Mouse (Mus musculus): ENCODE measurements around the gene Fam219a. TPM values are rescaled to one million over a fixed set of nuclear protein-coding genes. Genes with fewer than 3 reads are reported as not detected.

Fam219a gene
- polyA plus RNA-seq, 1 experiment from 2014 or later: 1.5 TPM

- H3K36me3 ChIP-seq (ENCODE audit: control insufficient read depth, insufficient read depth): no peaks in the 10 kb centered on the region
- no peak for ATAC-seq (replicated peaks; ENCODE audit: extremely low read depth, insufficient read depth, low FRiP score)
- WGBS: 18% methylated on average over 6 of the region's 6 CpGs
- H3K4me1 ChIP-seq (ENCODE audit: control insufficient read depth, insufficient read depth, low read length): peaks cover 11% of the 10 kb centered on the region; the same call in 1 of the 2 replicates
- H3K4me3 ChIP-seq (ENCODE audit: low read length): no peak overlapping the region
- H3K4me2 ChIP-seq (ENCODE audit: low read depth, low read length): no peak overlapping the region
- H3K27me3 ChIP-seq (ENCODE audit: control insufficient read depth, insufficient read depth, low read length): no peaks in the 10 kb centered on the region
- no peak overlapping the region for H3K27ac ChIP-seq (ENCODE audit: low read length)
- no peak overlapping the region for H3K9ac ChIP-seq (ENCODE audit: low read length)
- H3K9me3 ChIP-seq (replicated peaks; ENCODE audit: control insufficient read depth, low read length): no peaks in the 10 kb centered on the region
These were observed 36.9 kb downstream of the Fam219a start for GRCm38 (mm10) chr4:41532420-41532819.

- Histone ChIP-seq H3K4me1 (ENCODE audit: control insufficient read depth, insufficient read depth, low read length) (peaks cover 11% of the 10 kb centered on the region; the same call in 1 of the 2 replicates), H3K27ac (ENCODE audit: low read length) (no peak overlapping the region), H3K36me3 (ENCODE audit: control insufficient read depth, insufficient read depth) (no peaks in the 10 kb centered on the region), H3K4me3 (ENCODE audit: low read length) (no peak overlapping the region), H3K4me2 (ENCODE audit: low read depth, low read length) (no peak overlapping the region), H3K9ac (ENCODE audit: low read length) (no peak overlapping the region), H3K9me3 (replicated peaks; ENCODE audit: control insufficient read depth, low read length) (no peaks in the 10 kb centered on the region), H3K27me3 (ENCODE audit: control insufficient read depth, insufficient read depth, low read length) (no peaks in the 10 kb centered on the region)
- 24% methylated on average over 8 of the region's 8 CpGs for WGBS
- no peak for ATAC-seq (replicated peaks; ENCODE audit: extremely low read depth, insufficient read depth, low FRiP score)
These were observed 41.3 kb downstream of the Fam219a start for GRCm38 (mm10) chr4:41527996-41528395.

- ATAC-seq (replicated peaks; ENCODE audit: extremely low read depth, insufficient read depth, low FRiP score): no peak
- Histone ChIP-seq H3K4me3 (ENCODE audit: low read length) (no peak overlapping the region), H3K9me3 (replicated peaks; ENCODE audit: control insufficient read depth, low read length) (no peaks in the 10 kb centered on the region), H3K9ac (ENCODE audit: low read length) (no peak overlapping the region), H3K36me3 (ENCODE audit: control insufficient read depth, insufficient read depth) (no peaks in the 10 kb centered on the region), H3K27me3 (ENCODE audit: control insufficient read depth, insufficient read depth, low read length) (peaks cover 4% of the 10 kb centered on the region), H3K27ac (ENCODE audit: low read length) (no peak overlapping the region), H3K4me2 (ENCODE audit: low read depth, low read length) (no peak overlapping the region), H3K4me1 (ENCODE audit: control insufficient read depth, insufficient read depth, low read length) (peaks cover 11% of the 10 kb centered on the region; the same call in 1 of the 2 replicates)
- 35% methylated on average over 13 of the region's 13 CpGs for whole genome bisulfite sequencing
These were observed 42.3 kb downstream of the Fam219a start for GRCm38 (mm10) chr4:41527076-41527475.

GRCm38 (mm10) chr4:41526553-41526952 lies 42.8 kb downstream of the Fam219a start:
- peaks cover 4% of the 10 kb centered on the region for H3K27me3 ChIP-seq (ENCODE audit: control insufficient read depth, insufficient read depth, low read length)
- H3K4me1 ChIP-seq (ENCODE audit: control insufficient read depth, insufficient read depth, low read length): peaks cover 11% of the 10 kb centered on the region; the same call in 1 of the 2 replicates
- H3K4me2 ChIP-seq (ENCODE audit: low read depth, low read length): no peak overlapping the region
- 61% methylated on average over 7 of the region's 7 CpGs for WGBS
- H3K4me3 ChIP-seq (ENCODE audit: low read length): no peak overlapping the region
- H3K9me3 ChIP-seq (replicated peaks; ENCODE audit: control insufficient read depth, low read length): no peaks in the 10 kb centered on the region
- no peak for ATAC-seq (replicated peaks; ENCODE audit: extremely low read depth, insufficient read depth, low FRiP score)
- H3K36me3 ChIP-seq (ENCODE audit: control insufficient read depth, insufficient read depth): no peaks in the 10 kb centered on the region
- no peak overlapping the region for H3K9ac ChIP-seq (ENCODE audit: low read length)
- no peak overlapping the region for H3K27ac ChIP-seq (ENCODE audit: low read length)

- 60% methylated on average over 9 of the region's 9 CpGs for WGBS
- ATAC-seq (replicated peaks; ENCODE audit: extremely low read depth, insufficient read depth, low FRiP score): no peak
- H3K27me3 ChIP-seq (ENCODE audit: control insufficient read depth, insufficient read depth, low read length): peaks cover 4% of the 10 kb centered on the region
- H3K4me1 ChIP-seq (ENCODE audit: control insufficient read depth, insufficient read depth, low read length): peaks cover 11% of the 10 kb centered on the region; the same call in 1 of the 2 replicates
- H3K9ac ChIP-seq (ENCODE audit: low read length): no peak overlapping the region
- no peak overlapping the region for H3K4me3 ChIP-seq (ENCODE audit: low read length)
- no peaks in the 10 kb centered on the region for H3K36me3 ChIP-seq (ENCODE audit: control insufficient read depth, insufficient read depth)
- H3K4me2 ChIP-seq (ENCODE audit: low read depth, low read length): no peak overlapping the region
- no peak overlapping the region for H3K27ac ChIP-seq (ENCODE audit: low read length)
- H3K9me3 ChIP-seq (replicated peaks; ENCODE audit: control insufficient read depth, low read length): no peaks in the 10 kb centered on the region
These were observed 44.5 kb downstream of the Fam219a start for GRCm38 (mm10) chr4:41524829-41525228.

- Histone ChIP-seq H3K27me3 (ENCODE audit: control insufficient read depth, insufficient read depth, low read length) (peaks cover 4% of the 10 kb centered on the region), H3K9ac (ENCODE audit: low read length) (no peak overlapping the region), H3K4me2 (ENCODE audit: low read depth, low read length) (no peak overlapping the region), H3K27ac (ENCODE audit: low read length) (no peak overlapping the region), H3K36me3 (ENCODE audit: control insufficient read depth, insufficient read depth) (no peaks in the 10 kb centered on the region), H3K4me1 (ENCODE audit: control insufficient read depth, insufficient read depth, low read length) (peaks cover 11% of the 10 kb centered on the region; the same call in 1 of the 2 replicates), H3K4me3 (ENCODE audit: low read length) (no peak overlapping the region), H3K9me3 (replicated peaks; ENCODE audit: control insufficient read depth, low read length) (no peaks in the 10 kb centered on the region)
- WGBS: 63% methylated on average over 7 of the region's 7 CpGs
- no peak for ATAC-seq (replicated peaks; ENCODE audit: extremely low read depth, insufficient read depth, low FRiP score)
These were observed 45.5 kb downstream of the Fam219a start for GRCm38 (mm10) chr4:41523839-41524238.

- Histone ChIP-seq H3K27me3 (ENCODE audit: control insufficient read depth, insufficient read depth, low read length) (peaks cover 4% of the 10 kb centered on the region), H3K27ac (ENCODE audit: low read length) (no peak overlapping the region), H3K4me1 (ENCODE audit: control insufficient read depth, insufficient read depth, low read length) (0 out of 2 replicates have a peak, but pooled peaks cover 2% of the 10 kb centered on the region), H3K4me3 (ENCODE audit: low read length) (no peak overlapping the region), H3K4me2 (ENCODE audit: low read depth, low read length) (no peak overlapping the region), H3K9me3 (replicated peaks; ENCODE audit: control insufficient read depth, low read length) (no peaks in the 10 kb centered on the region), H3K36me3 (ENCODE audit: control insufficient read depth, insufficient read depth) (no peaks in the 10 kb centered on the region), H3K9ac (ENCODE audit: low read length) (no peak overlapping the region)
- ATAC-seq (replicated peaks; ENCODE audit: extremely low read depth, insufficient read depth, low FRiP score): no peak
- WGBS: 52% methylated on average over 5 of the region's 5 CpGs
These were observed 46.5 kb downstream of the Fam219a start for GRCm38 (mm10) chr4:41522788-41523187.

GRCm38 (mm10) chr4:41522136-41522535 lies 47.2 kb downstream of the Fam219a start:
- Histone ChIP-seq H3K4me1 (ENCODE audit: control insufficient read depth, insufficient read depth, low read length) (no peaks in the 10 kb centered on the region), H3K27me3 (ENCODE audit: control insufficient read depth, insufficient read depth, low read length) (peaks cover 4% of the 10 kb centered on the region), H3K36me3 (ENCODE audit: control insufficient read depth, insufficient read depth) (no peaks in the 10 kb centered on the region), H3K4me2 (ENCODE audit: low read depth, low read length) (no peak overlapping the region), H3K4me3 (ENCODE audit: low read length) (no peak overlapping the region), H3K27ac (ENCODE audit: low read length) (no peak overlapping the region), H3K9ac (ENCODE audit: low read length) (no peak overlapping the region), H3K9me3 (replicated peaks; ENCODE audit: control insufficient read depth, low read length) (no peaks in the 10 kb centered on the region)
- WGBS: 77% methylated on average over 6 of the region's 6 CpGs
- no peak for ATAC-seq (replicated peaks; ENCODE audit: extremely low read depth, insufficient read depth, low FRiP score)

GRCm38 (mm10) chr4:41520641-41521040 lies 48.7 kb downstream of the Fam219a start:
- no peaks in the 10 kb centered on the region for H3K4me1 ChIP-seq (ENCODE audit: control insufficient read depth, insufficient read depth, low read length)
- no peak overlapping the region for H3K4me3 ChIP-seq (ENCODE audit: low read length)
- H3K4me2 ChIP-seq (ENCODE audit: low read depth, low read length): no peak overlapping the region
- H3K9me3 ChIP-seq (replicated peaks; ENCODE audit: control insufficient read depth, low read length): no peaks in the 10 kb centered on the region
- ATAC-seq (replicated peaks; ENCODE audit: extremely low read depth, insufficient read depth, low FRiP score): no peak
- H3K36me3 ChIP-seq (ENCODE audit: control insufficient read depth, insufficient read depth): no peaks in the 10 kb centered on the region
- 41% methylated on average over 14 of the region's 14 CpGs for WGBS
- no peak overlapping the region for H3K27ac ChIP-seq (ENCODE audit: low read length)
- H3K27me3 ChIP-seq (ENCODE audit: control insufficient read depth, insufficient read depth, low read length): peaks cover 4% of the 10 kb centered on the region
- no peak overlapping the region for H3K9ac ChIP-seq (ENCODE audit: low read length)
